Mouse (Mus musculus): ENCODE data around the gene Msh4. TPM values are rescaled to one million over a fixed set of nuclear protein-coding genes. Genes with fewer than 3 reads are reported as not detected.
"Not testable (repeated sequence)": the region's sequence is repeated elsewhere in the genome, so short reads cannot be mapped to it uniquely, and the experiment has no call there.

The Msh4 gene
- polyA plus RNA-seq, 1 experiment from 2014 or later = 0.13 TPM

GRCm38 (mm10) chr3:153867149-153868136 lies 38.5 kb downstream of the Msh4 start:
- H3K4me3 ChIP-seq (replicated peaks) = no peak overlapping the region
- peak; percentile 88 for ATAC-seq (ENCODE audit: low FRiP score)
- H3K27ac ChIP-seq (replicated peaks) = peak overlapping the region; percentile 23; the same call in 1 of the 2 replicates
- H3K4me2 ChIP-seq = no peak overlapping the region
- peaks cover 10% of the 10 kb centered on the region; the same call in 1 of the 2 replicates for H3K4me1 ChIP-seq
- no peaks in the 10 kb centered on the region for H3K27me3 ChIP-seq (replicated peaks)
- H3K36me3 ChIP-seq = no peaks in the 10 kb centered on the region
- H3K9ac ChIP-seq (replicated peaks) = no peak overlapping the region
- H3K9me3 ChIP-seq (replicated peaks) = no peaks in the 10 kb centered on the region
- 59% methylated on average over 14 of the region's 14 CpGs for whole genome bisulfite sequencing

GRCm38 (mm10) chr3:153864636-153865429 lies 41.1 kb downstream of the Msh4 start:
- no peaks in the 10 kb centered on the region for H3K36me3 ChIP-seq
- no peak overlapping the region for H3K27ac ChIP-seq (replicated peaks)
- H3K9me3 ChIP-seq (replicated peaks) = no peaks in the 10 kb centered on the region
- no peaks in the 10 kb centered on the region for H3K27me3 ChIP-seq (replicated peaks)
- no peak overlapping the region for H3K4me2 ChIP-seq
- H3K9ac ChIP-seq (replicated peaks) = no peak overlapping the region
- WGBS = 89% methylated on average over 4 of the region's 4 CpGs
- ATAC-seq (ENCODE audit: low FRiP score) = no peak
- no peak overlapping the region for H3K4me3 ChIP-seq (replicated peaks)
- peaks cover 10% of the 10 kb centered on the region; the same call in 1 of the 2 replicates for H3K4me1 ChIP-seq

- H3K27ac ChIP-seq (replicated peaks) = no peak overlapping the region
- peaks cover 10% of the 10 kb centered on the region; the same call in 1 of the 2 replicates for H3K4me1 ChIP-seq
- no peaks in the 10 kb centered on the region for H3K36me3 ChIP-seq
- no peak overlapping the region for H3K4me2 ChIP-seq
- no peak overlapping the region for H3K9ac ChIP-seq (replicated peaks)
- no peaks in the 10 kb centered on the region for H3K27me3 ChIP-seq (replicated peaks)
- 87% methylated on average over 2 of the region's 2 CpGs for WGBS
- no peaks in the 10 kb centered on the region for H3K9me3 ChIP-seq (replicated peaks)
- no peak overlapping the region for H3K4me3 ChIP-seq (replicated peaks)
- ATAC-seq (ENCODE audit: low FRiP score) = no peak
Measured at GRCm38 (mm10) chr3:153863816-153864215, 42.1 kb downstream of the Msh4 start.

GRCm38 (mm10) chr3:153860392-153860791 lies 45.5 kb downstream of the Msh4 start:
- not testable (repeated sequence) for H3K9me3 ChIP-seq (replicated peaks); H3K27me3 ChIP-seq (replicated peaks); H3K4me3 ChIP-seq (replicated peaks); H3K9ac ChIP-seq (replicated peaks); H3K4me1 ChIP-seq; ATAC-seq (ENCODE audit: low FRiP score); H3K4me2 ChIP-seq; H3K27ac ChIP-seq (replicated peaks); H3K36me3 ChIP-seq
- whole genome bisulfite sequencing = 95% methylated on average over 8 of the region's 8 CpGs

GRCm38 (mm10) chr3:153858350-153859001 lies 47.5 kb downstream of the Msh4 start:
- H3K36me3 ChIP-seq = no peaks in the 10 kb centered on the region
- WGBS = 82% methylated on average over 10 of the region's 10 CpGs
- no peak overlapping the region for H3K4me3 ChIP-seq (replicated peaks)
- H3K9ac ChIP-seq (replicated peaks) = no peak overlapping the region
- ATAC-seq (ENCODE audit: low FRiP score) = no peak
- no peaks in the 10 kb centered on the region for H3K9me3 ChIP-seq (replicated peaks)
- H3K4me1 ChIP-seq = no peaks in the 10 kb centered on the region
- H3K27me3 ChIP-seq (replicated peaks) = no peaks in the 10 kb centered on the region
- no peak overlapping the region for H3K4me2 ChIP-seq
- H3K27ac ChIP-seq (replicated peaks) = no peak overlapping the region

- Histone ChIP-seq H3K4me3 (replicated peaks) (no peak overlapping the region), H3K9me3 (replicated peaks) (no peaks in the 10 kb centered on the region), H3K4me1 (no peaks in the 10 kb centered on the region), H3K27me3 (replicated peaks) (no peaks in the 10 kb centered on the region), H3K36me3 (no peaks in the 10 kb centered on the region), H3K27ac (replicated peaks) (no peak overlapping the region), H3K4me2 (no peak overlapping the region), H3K9ac (replicated peaks) (no peak overlapping the region)
- 80% methylated on average over 8 of the region's 8 CpGs for WGBS
- no peak for ATAC-seq (ENCODE audit: low FRiP score)
Measured at GRCm38 (mm10) chr3:153852266-153852665, 53.7 kb downstream of the Msh4 start.

GRCm38 (mm10) chr3:153850759-153851158 lies 55.2 kb downstream of the Msh4 start:
- H3K9me3 ChIP-seq (replicated peaks) = no peaks in the 10 kb centered on the region
- H3K36me3 ChIP-seq = no peaks in the 10 kb centered on the region
- H3K27ac ChIP-seq (replicated peaks) = no peak overlapping the region
- H3K4me3 ChIP-seq (replicated peaks) = no peak overlapping the region
- ATAC-seq (ENCODE audit: low FRiP score) = no peak
- no peak overlapping the region for H3K4me2 ChIP-seq
- no peak overlapping the region for H3K9ac ChIP-seq (replicated peaks)
- no peaks in the 10 kb centered on the region for H3K27me3 ChIP-seq (replicated peaks)
- 77% methylated on average over 7 of the region's 7 CpGs for WGBS
- no peaks in the 10 kb centered on the region for H3K4me1 ChIP-seq

GRCm38 (mm10) chr3:153849368-153850015 lies 56.4 kb downstream of the Msh4 start:
- Histone ChIP-seq H3K9me3 (replicated peaks) (no peaks in the 10 kb centered on the region), H3K27me3 (replicated peaks) (no peaks in the 10 kb centered on the region), H3K4me3 (replicated peaks) (no peak overlapping the region), H3K4me1 (no peaks in the 10 kb centered on the region), H3K36me3 (no peaks in the 10 kb centered on the region), H3K27ac (replicated peaks) (no peak overlapping the region), H3K9ac (replicated peaks) (no peak overlapping the region), H3K4me2 (no peak overlapping the region)
- 18% methylated on average over 5 of the region's 5 CpGs for WGBS
- no peak for ATAC-seq (ENCODE audit: low FRiP score)

- Histone ChIP-seq H3K27me3 (replicated peaks) (no peaks in the 10 kb centered on the region), H3K27ac (replicated peaks) (no peak overlapping the region), H3K9ac (replicated peaks) (no peak overlapping the region), H3K4me1 (no peaks in the 10 kb centered on the region), H3K4me2 (no peak overlapping the region), H3K4me3 (replicated peaks) (no peak overlapping the region), H3K36me3 (no peaks in the 10 kb centered on the region), H3K9me3 (replicated peaks) (no peaks in the 10 kb centered on the region)
- no peak for ATAC-seq (ENCODE audit: low FRiP score)
- 83% methylated on average over 7 of the region's 7 CpGs for WGBS
Measured at GRCm38 (mm10) chr3:153847207-153847733, 58.7 kb downstream of the Msh4 start.

- Histone ChIP-seq H3K9ac (replicated peaks) (no peak overlapping the region), H3K36me3 (no peaks in the 10 kb centered on the region), H3K4me2 (no peak overlapping the region), H3K4me1 (no peaks in the 10 kb centered on the region), H3K27ac (replicated peaks) (no peak overlapping the region), H3K27me3 (replicated peaks) (no peaks in the 10 kb centered on the region), H3K4me3 (replicated peaks) (no peak overlapping the region), H3K9me3 (replicated peaks) (no peaks in the 10 kb centered on the region)
- no peak for ATAC-seq (ENCODE audit: low FRiP score)
- 95% methylated on average over 4 of the region's 4 CpGs for WGBS
Measured at GRCm38 (mm10) chr3:153846109-153846508, 59.8 kb downstream of the Msh4 start.

- Histone ChIP-seq H3K4me2 (no peak overlapping the region), H3K36me3 (no peaks in the 10 kb centered on the region), H3K27me3 (replicated peaks) (no peaks in the 10 kb centered on the region), H3K27ac (replicated peaks) (no peak overlapping the region), H3K4me1 (no peaks in the 10 kb centered on the region), H3K9ac (replicated peaks) (no peak overlapping the region), H3K4me3 (replicated peaks) (no peak overlapping the region), H3K9me3 (replicated peaks) (no peaks in the 10 kb centered on the region)
- 90% methylated on average over 2 of the region's 2 CpGs for WGBS
- ATAC-seq (ENCODE audit: low FRiP score) = no peak
Measured at GRCm38 (mm10) chr3:153845500-153845899, 60.4 kb downstream of the Msh4 start.

Measured in neural tube, embryonic 15.5 days (tissue).